Mouse (Mus musculus) midbrain, embryonic 11.5 days (tissue): Measurements from ENCODE around the gene Eif2s2. TPM values are rescaled to one million over a fixed set of nuclear protein-coding genes. Genes with fewer than 3 reads are reported as not detected.
A peak's percentile ranks its signal among the peaks of the same experiment; 100 is the strongest.

Experiments
- ATAC-seq: fragments of 200-750 bp; cut with Nextera tagmentation; 2 replicates; pipeline ENCODE4 v1.8.0; 2017; ENCODE audit warnings: moderate TSS enrichment, moderate library complexity; ENCODE audit not compliant: low FRiP score
- DNase-seq: peaks from one replicate; pipeline ENCODE4 v3.0.0; 2015; ENCODE audit warnings: low spot score; ENCODE audit errors: missing footprints
- H3K27ac ChIP-seq: fragments of 300-500 bp; sonication (generic); 2 replicates; pipeline ENCODE4 v1.5.1; 2014; ENCODE audit warnings: low read depth, low read length
- H3K27me3 ChIP-seq: fragments of 300-500 bp; sonication (generic); 2 replicates; pipeline ENCODE4 v1.6.1; 2014; ENCODE audit warnings: mild to moderate bottlenecking, low read length, moderate library complexity, mixed read lengths; ENCODE audit not compliant: control insufficient read depth, insufficient read depth
- H3K36me3 ChIP-seq: fragments of 300-500 bp; sonication (generic); 2 replicates; pipeline ENCODE4 v1.6.1; 2014; ENCODE audit warnings: mild to moderate bottlenecking, low read length, moderate library complexity, mixed read lengths; ENCODE audit not compliant: control insufficient read depth, insufficient read depth
- H3K4me1 ChIP-seq: fragments of 300-500 bp; sonication (generic); 2 replicates; pipeline ENCODE4 v1.6.1; 2014; ENCODE audit warnings: low read length; ENCODE audit not compliant: control insufficient read depth, insufficient read depth
- H3K4me2 ChIP-seq: fragments of 300-500 bp; sonication (generic); 2 replicates; pipeline ENCODE4 v1.6.1; 2014; ENCODE audit warnings: mild to moderate bottlenecking, moderate library complexity
- H3K4me3 ChIP-seq: fragments of 300-500 bp; sonication (generic); 2 replicates; pipeline ENCODE4 v1.5.1; 2014; ENCODE audit warnings: low read depth, low read length
- H3K9ac ChIP-seq: fragments of 300-500 bp; sonication (generic); 2 replicates; pipeline ENCODE4 v1.6.1; 2014; ENCODE audit warnings: low read length
- H3K9me3 ChIP-seq: fragments of 300-500 bp; sonication (generic); 2 replicates; pipeline ENCODE4 v1.6.1; 2016; ENCODE audit warnings: low read length; ENCODE audit not compliant: control insufficient read depth
- WGBS: fragments of 180-500 bp; shearing (Covaris S2); extraction: QIAGEN DNeasy Blood & Tissue Kit; methylation state at CpG from one replicate; pipeline ENCODE4 v1.1.7; 2014; 5-methylcytosine and 5-hydroxymethylcytosine counted together
- polyA plus RNA-seq: library from polyadenylated mRNA; unstranded; fragments of >200 nt; fragmentation: Nextera tagmentation; extraction: Ambion mirVana; gene quantifications from 2 replicates; pipeline ENCODE4 v1.2.1, GENCODE M21; 2014

The Eif2s2 gene
- polyA plus RNA-seq, 1 experiment from 2014 or later, result 135 TPM

DNA sequence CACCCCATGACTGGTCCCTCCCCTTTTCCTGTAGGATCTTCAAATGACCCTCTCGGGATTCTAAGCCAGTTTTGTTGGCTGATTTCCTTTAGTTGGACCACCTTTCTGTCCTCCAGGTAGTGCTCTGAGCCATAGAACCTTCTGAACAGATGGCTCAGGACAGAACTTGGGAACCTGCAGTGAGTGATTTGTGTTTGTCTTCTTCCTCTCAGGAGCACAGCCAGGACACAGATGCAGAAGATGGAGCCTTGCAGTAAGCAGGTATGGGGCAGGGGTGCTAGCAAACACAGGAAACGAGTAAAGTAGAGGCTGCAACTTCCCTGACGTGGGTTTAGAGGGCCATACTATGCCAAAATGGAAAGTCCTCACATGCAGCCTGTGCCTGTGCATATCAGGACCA lies 27.0 kb downstream of the Eif2s2 start:
- Histone ChIP-seq H3K4me3 (no peak overlapping the region), H3K4me1 (no peaks in the 10 kb centered on the region), H3K27ac (no peak overlapping the region), H3K9me3 (no peaks in the 10 kb centered on the region), H3K9ac (no peak overlapping the region), H3K4me2 (no peak overlapping the region), H3K36me3 (peaks cover 28% of the 10 kb centered on the region), H3K27me3 (no peaks in the 10 kb centered on the region)
- no peak for DNase-seq
- WGBS, result 77% methylated on average over 3 of the region's 3 CpGs
- no peak for ATAC-seq

DNA sequence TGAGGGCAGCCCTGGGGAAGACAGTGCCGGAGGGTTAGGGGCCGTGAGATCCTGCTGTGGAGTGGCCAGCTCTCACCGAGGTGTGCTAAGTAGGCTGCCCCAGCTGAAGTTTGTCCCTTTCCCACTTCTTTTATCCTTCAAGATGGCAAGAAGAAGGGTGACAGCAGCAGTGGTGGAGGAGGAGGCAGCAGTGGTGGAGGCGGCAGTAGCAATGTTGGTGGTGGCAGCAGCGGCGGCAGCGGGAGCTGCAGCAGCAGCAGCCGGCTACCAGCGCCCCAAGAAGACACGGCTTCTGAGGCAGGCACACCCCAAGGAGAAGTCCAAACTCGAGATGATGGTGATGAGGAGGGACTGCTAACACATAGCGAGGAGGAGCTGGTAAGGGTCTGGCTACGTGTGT lies 29.1 kb downstream of the Eif2s2 start:
- ATAC-seq (no peak), DNase-seq (no peak)
- Histone ChIP-seq H3K9ac (no peak overlapping the region), H3K4me1 (no peaks in the 10 kb centered on the region), H3K27ac (no peak overlapping the region), H3K36me3 (peaks cover 18% of the 10 kb centered on the region), H3K27me3 (no peaks in the 10 kb centered on the region), H3K4me3 (no peak overlapping the region), H3K9me3 (no peaks in the 10 kb centered on the region), H3K4me2 (no peak overlapping the region)
- WGBS, result 92% methylated on average over 13 of the region's 13 CpGs

DNA sequence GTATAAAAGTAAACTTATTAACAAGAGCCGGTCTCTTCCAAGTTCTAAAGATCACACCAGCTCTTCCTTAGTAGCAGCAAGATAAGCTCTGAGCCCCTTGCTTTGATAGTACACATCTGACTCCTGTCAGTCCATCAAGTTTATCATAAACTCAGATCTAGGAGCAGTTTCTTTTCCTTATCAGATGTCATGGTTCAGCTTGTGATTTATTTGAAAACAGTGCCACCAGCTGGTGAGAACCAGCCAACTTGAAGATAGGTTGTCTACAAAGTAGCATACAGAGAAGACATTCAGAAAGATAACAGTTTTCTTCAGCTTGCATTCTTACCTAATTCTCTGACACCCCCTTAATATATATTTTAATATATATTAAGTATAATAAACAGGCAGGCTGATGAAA lies 37.4 kb downstream of the Eif2s2 start:
- H3K9me3 ChIP-seq, result no peaks in the 10 kb centered on the region
- no peak overlapping the region for H3K4me2 ChIP-seq
- no peak overlapping the region for H3K9ac ChIP-seq
- no peaks in the 10 kb centered on the region for H3K4me1 ChIP-seq
- H3K27ac ChIP-seq, result no peak overlapping the region
- H3K4me3 ChIP-seq, result no peak overlapping the region
- WGBS, result 94% methylated on average over 1 of the region's 1 CpGs
- H3K27me3 ChIP-seq, result no peaks in the 10 kb centered on the region
- peaks cover 4% of the 10 kb centered on the region; the same call in 1 of the 2 replicates for H3K36me3 ChIP-seq
- ATAC-seq (no peak), DNase-seq (peak; percentile 92)

DNA sequence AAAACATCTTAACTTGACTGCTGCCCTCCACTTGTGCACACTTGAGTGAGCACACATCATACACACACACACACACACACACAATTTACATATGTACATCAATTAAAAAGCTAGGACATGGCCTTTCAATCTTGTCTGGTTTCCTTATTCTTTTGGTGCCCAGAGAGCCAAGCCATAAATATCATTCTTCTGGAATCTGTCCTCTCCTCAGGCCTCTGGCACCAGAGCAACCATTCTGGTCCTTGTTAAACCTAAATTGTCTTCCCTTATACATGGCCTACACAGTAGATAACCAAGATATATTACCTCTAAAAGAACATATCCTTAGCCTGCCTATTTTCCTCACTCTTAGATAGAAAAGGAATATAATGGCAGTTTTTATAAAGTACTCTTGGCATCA lies 44.6 kb downstream of the Eif2s2 start:
- H3K4me1 ChIP-seq, result no peaks in the 10 kb centered on the region
- DNase-seq (no peak), ATAC-seq (no peak)
- no peak overlapping the region for H3K9ac ChIP-seq
- no peaks in the 10 kb centered on the region for H3K27me3 ChIP-seq
- no peaks in the 10 kb centered on the region; the same call in 1 of the 2 replicates for H3K36me3 ChIP-seq
- no peak overlapping the region for H3K4me2 ChIP-seq
- H3K27ac ChIP-seq, result no peak overlapping the region
- H3K4me3 ChIP-seq, result no peak overlapping the region
- no peaks in the 10 kb centered on the region for H3K9me3 ChIP-seq

DNA sequence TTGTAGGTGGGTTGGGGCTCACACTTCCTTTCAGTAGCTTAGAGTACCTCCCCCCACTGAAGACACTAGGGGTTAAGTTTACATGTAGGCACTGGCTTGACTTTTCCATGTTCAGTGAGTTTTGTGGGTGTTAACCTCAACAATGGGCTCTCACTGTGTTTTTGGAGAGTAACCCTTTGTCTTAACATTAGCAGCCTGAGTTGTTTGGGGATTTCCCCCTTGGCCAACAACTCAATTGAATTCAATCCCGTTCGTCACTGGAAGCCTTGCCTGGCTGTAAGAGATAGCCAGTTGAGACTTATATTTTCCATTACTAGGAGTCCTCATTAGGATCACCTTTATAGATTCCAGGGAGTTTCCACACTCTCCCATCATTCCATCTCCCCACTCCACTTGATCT lies 56.2 kb downstream of the Eif2s2 start:
- WGBS, result 92% methylated on average over 2 of the region's 2 CpGs
- H3K27ac ChIP-seq, result no peak overlapping the region

DNA sequence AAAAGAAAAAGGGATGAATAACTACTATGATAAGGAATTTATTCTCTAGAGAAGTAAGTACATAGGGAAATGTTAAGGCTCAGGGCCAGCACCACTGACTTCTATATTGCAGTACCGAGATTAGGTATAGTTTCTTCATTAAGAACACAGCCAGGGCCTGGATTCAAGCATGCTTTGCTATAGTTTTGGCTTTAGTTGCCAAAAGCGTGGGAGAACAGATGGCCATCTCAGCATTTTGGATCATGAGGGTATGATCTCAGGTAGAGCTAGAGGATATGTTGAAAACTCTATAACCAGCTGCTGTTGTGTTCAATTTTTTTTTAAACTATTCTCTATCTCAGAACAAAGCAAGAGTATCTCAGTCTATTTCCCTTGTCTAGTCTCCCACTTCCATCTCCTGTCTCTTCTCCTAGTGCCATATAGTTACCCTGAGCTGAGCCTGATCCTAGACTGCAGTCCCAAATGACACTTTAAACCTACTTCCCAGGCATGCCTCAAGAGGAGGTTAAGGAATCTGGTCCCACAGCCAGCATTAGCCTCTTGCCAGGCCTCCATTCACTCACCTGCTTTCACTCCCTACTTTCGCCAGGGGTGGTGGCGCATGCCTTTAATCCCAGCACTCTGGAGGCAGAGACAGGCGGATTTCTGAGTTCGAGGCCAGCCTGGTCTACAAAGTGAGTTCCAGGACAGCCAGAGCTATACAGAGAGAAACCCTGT lies 58.4 kb downstream of the Eif2s2 start:
- H3K36me3 ChIP-seq, result 0 out of 2 replicates have a peak, but pooled peaks cover 3% of the 10 kb centered on the region
- WGBS, result 96% methylated on average over 6 of the region's 6 CpGs

More for the DNA sequence above, 56.2 kb downstream of the Eif2s2 start:
- Histone ChIP-seq H3K36me3 (0 out of 2 replicates have a peak, but pooled peaks cover 3% of the 10 kb centered on the region), H3K4me1 (no peaks in the 10 kb centered on the region), H3K4me3 (no peak overlapping the region), H3K27me3 (no peaks in the 10 kb centered on the region), H3K4me2 (no peak overlapping the region), H3K9ac (no peak overlapping the region), H3K9me3 (peaks cover 7% of the 10 kb centered on the region)
- DNase-seq, result no peak
- no peak for ATAC-seq

DNA sequence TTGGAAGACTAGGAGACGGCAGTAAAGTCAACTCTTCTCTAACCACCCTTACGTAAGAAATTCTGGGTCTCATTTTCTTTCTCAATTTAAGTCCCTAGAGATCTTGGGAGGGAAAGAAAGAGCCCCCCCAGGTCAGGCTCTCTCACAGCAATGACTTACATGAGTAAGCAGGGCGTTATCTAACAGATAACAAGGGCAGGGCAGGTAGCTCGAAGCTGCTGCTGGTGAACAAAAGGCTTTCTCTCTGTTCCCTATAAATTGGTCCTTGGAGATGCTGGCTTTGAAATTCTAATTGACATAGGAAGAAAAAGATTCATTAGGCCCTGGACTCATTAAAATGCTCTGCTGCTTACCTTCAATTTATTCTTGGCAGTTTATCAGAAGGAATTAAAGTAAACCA lies 60.3 kb downstream of the Eif2s2 start:
- Histone ChIP-seq H3K4me2 (no peak overlapping the region), H3K36me3 (no peaks in the 10 kb centered on the region), H3K4me1 (no peaks in the 10 kb centered on the region), H3K9ac (no peak overlapping the region), H3K9me3 (no peaks in the 10 kb centered on the region; the same call in 1 of the 2 replicates), H3K4me3 (no peak overlapping the region), H3K27me3 (no peaks in the 10 kb centered on the region), H3K27ac (no peak overlapping the region)
- 85% methylated on average over 4 of the region's 4 CpGs for WGBS
- ATAC-seq, result no peak
- DNase-seq, result peak; percentile 75

More for the DNA sequence above, 58.4 kb downstream of the Eif2s2 start:
- no peak for ATAC-seq
- H3K9ac ChIP-seq, result no peak overlapping the region
- no peaks in the 10 kb centered on the region for H3K4me1 ChIP-seq
- H3K4me2 ChIP-seq, result no peak overlapping the region
- no peaks in the 10 kb centered on the region for H3K27me3 ChIP-seq
- H3K27ac ChIP-seq, result no peak overlapping the region
- peaks cover 2% of the 10 kb centered on the region; the same call in 1 of the 2 replicates for H3K9me3 ChIP-seq
- peak; percentile 39 for DNase-seq
- no peak overlapping the region for H3K4me3 ChIP-seq

- H3K27ac ChIP-seq, result no peak overlapping the region
- WGBS, result 71% methylated on average over 4 of the region's 4 CpGs
- H3K4me3 ChIP-seq, result no peak overlapping the region
- no peaks in the 10 kb centered on the region for H3K4me1 ChIP-seq
- H3K9ac ChIP-seq, result no peak overlapping the region
- no peak overlapping the region for H3K4me2 ChIP-seq
- H3K36me3 ChIP-seq, result no peaks in the 10 kb centered on the region
- no peaks in the 10 kb centered on the region for H3K27me3 ChIP-seq
- ATAC-seq, result no peak
- DNase-seq, result peak; percentile 72
- no peaks in the 10 kb centered on the region for H3K9me3 ChIP-seq
Observed at GRCm38 (mm10) chr2:154827521-154827920, 65.2 kb downstream of the Eif2s2 start.

GRCm38 (mm10) chr2:154826054-154826538 lies 66.6 kb downstream of the Eif2s2 start:
- no peaks in the 10 kb centered on the region for H3K9me3 ChIP-seq
- H3K4me1 ChIP-seq, result no peaks in the 10 kb centered on the region
- no peak overlapping the region for H3K27ac ChIP-seq
- WGBS, result 87% methylated on average over 1 of the region's 1 CpGs
- no peak overlapping the region for H3K4me2 ChIP-seq
- H3K4me3 ChIP-seq, result no peak overlapping the region
- H3K9ac ChIP-seq, result no peak overlapping the region
- ATAC-seq, result no peak
- no peaks in the 10 kb centered on the region for H3K27me3 ChIP-seq
- no peaks in the 10 kb centered on the region for H3K36me3 ChIP-seq
- peak; percentile 8 for DNase-seq
